Mouse (Mus musculus) olfactory bulb, adult 2 months (tissue): ENCODE data around the gene Slc23a2.

ENCODE experiments used
- CTCF ChIP-seq: fragments of 200-500 bp; IDR thresholded peaks from 2 replicates; pipeline ENCODE4 v1.5.1; 2012; ENCODE audit warnings: low read depth, mild to moderate bottlenecking, low read length, moderate library complexity; ENCODE audit not compliant: insufficient read depth
- POLR2A ChIP-seq: fragments of 200-500 bp; IDR thresholded peaks from 2 replicates; pipeline ENCODE4 v1.6.1; 2012; ENCODE audit warnings: mild to moderate bottlenecking, low read depth, low read length, moderate library complexity; ENCODE audit not compliant: insufficient read depth

DNA sequence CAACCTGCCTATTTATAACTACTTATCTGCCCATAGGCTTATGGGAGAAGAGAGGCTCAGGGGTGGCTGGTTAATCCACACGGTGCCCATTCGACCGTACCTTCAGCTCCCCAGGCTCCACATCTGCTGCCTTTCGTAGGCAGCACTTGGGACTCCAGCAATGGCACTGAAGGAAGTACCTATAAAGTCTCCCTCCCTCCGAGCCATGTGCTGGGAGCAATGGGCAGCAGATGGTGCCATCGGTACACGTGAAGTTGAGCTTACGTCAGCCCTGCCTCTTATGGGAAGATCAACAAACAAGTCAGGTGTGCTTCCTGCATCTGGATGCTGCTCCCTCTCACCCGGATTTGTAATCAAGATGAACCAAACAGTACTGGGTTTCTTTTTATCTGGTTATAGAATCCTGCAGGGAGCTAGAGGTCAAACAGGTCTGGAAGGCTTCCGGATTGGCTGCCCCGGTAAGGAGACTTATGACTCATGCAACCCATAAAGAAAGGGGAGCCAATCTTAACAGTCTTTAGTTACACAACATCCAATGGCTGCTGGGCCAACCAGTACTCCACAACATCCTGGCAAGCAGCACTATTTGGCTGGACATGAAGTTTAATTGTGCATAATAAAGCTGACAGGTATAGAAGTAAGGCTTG, 80.6 kb downstream of the Slc23a2 start:
- TF ChIP-seq CTCF (no peak), POLR2A (no peak)
